ENCODE assay signal across 15 mouse cellular contexts in the genomic region with DNA sequence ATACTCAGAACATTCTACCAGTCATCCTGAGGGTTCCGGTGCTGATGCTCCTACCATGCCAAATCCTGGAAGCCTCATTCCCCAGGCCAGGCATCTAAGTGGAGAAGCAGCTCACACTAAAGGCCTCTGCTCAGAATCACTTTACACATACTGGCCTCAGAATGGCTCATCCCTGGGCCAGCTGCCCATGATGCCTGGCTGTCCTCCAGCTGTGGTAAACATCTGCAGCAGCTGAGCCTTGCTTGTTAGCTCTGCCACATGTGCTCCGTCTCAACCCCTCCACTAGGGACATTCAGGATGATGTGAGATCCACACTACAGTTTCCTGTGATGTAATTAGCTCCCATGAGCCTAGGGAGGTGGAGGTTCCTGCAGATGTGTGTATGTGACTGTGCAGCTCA. TPM values are rescaled to one million over a fixed set of nuclear protein-coding genes. Genes with fewer than 3 reads are reported as not detected.
DNase-seq lines count a peak whose midpoint lies in the region; ATAC-seq and TF ChIP-seq lines count a peak whose summit lies in the region.
"Had no signal": no experiment of that assay in that cellular context is flagged by ENCODE, and none has a peak within 500 bp of the region (broad histone marks: within the 10 kb centered on the region; RNA-seq: fewer than 3 reads in every experiment).

No protein-coding gene starts in this region.

- no peak overlapping the region for H3K4me3 ChIP-seq in gastrocnemius, adult 2 months
- H3K4me3 ChIP-seq: embryonic facial prominence, embryonic 13.5 days; forebrain, embryonic 12.5 days had no signal

- DNase-seq in kidney, postnatal 4 days: peak; percentile 10 to 22
- DNase-seq in kidney, postnatal 36 days: no peak
- peak; percentile 9 for DNase-seq in right cerebral cortex, postnatal 4 days
- no peak for DNase-seq in right cerebral cortex, adult 18-20 months
- peak; percentile 75 for DNase-seq in gastrocnemius, adult 2 months
- DNase-seq: adrenal gland, postnatal 10 days; cerebellum, postnatal 25 days; liver; right cerebral cortex, postnatal 14 days; thymus, adult 2 months had no signal

- intact Hi-C loops in gastrocnemius, adult 2 months (cut with DNase I): no loop called here

- no peak for ATAC-seq in megakaryocyte-erythroid progenitor cell, adult 5-6 weeks (replicated peaks; ENCODE audit: low FRiP score, low TSS enrichment, poor library complexity, severe bottlenecking)
- ATAC-seq in megakaryocyte progenitor cell, adult 5-6 weeks (replicated peaks; ENCODE audit: poor library complexity): no peak
- ATAC-seq: inflammation-experienced regulatory T-cells, adult 6 months had no signal

- no peak overlapping the region for H3K27ac ChIP-seq in gastrocnemius, adult 2 months
- H3K27ac ChIP-seq: embryonic facial prominence, embryonic 13.5 days; forebrain, embryonic 12.5 days had no signal

- TF ChIP-seq CTCF in gastrocnemius, adult 2 months (IDR thresholded peaks at IDR 0.05): no peak

RNA-seq across cellular contexts. Expression of a gene that starts 55.2 kb away (rescaled TPM):
- 1 to 10 TPM; 3.2 to 6.6 TPM for total RNA-seq in gastrocnemius, adult 2 months (2021)
- total RNA-seq in megakaryocyte-erythroid progenitor cell, adult 5-6 weeks (2014; fragmentation: Nextera tagmentation): not detected in 2 replicates
- not detected in 2 replicates for total RNA-seq in megakaryocyte-erythroid progenitor cell, adult 5-6 weeks (2017)
- not detected in 2 replicates for total RNA-seq in megakaryocyte progenitor cell, adult 5-6 weeks (2015)
- 0.04 TPM in 1 of 2 replicates, not detected in the other for total RNA-seq in megakaryocyte progenitor cell, adult 5-6 weeks (2017)

Comparison
In these comparisons a context has a peak if more than half of its experiments do, and no peak if none do; other contexts are left out.
1. DNase-seq: peak in kidney, postnatal 4 days (2 of 2), right cerebral cortex, postnatal 4 days (single experiment) and gastrocnemius, adult 2 months (single experiment); none in kidney, postnatal 36 days (0 of 2) and right cerebral cortex, adult 18-20 months (single experiment).